8 mouse cellular contexts compared by ENCODE assay signal in genomic region chr2:118431589-118431988, GRCm38 (mm10). TPM values are rescaled to one million over a fixed set of nuclear protein-coding genes. Genes with fewer than 3 reads are reported as not detected.
DNase-seq lines count a peak whose midpoint lies in the region; ATAC-seq and TF ChIP-seq lines count a peak whose summit lies in the region.

No protein-coding gene starts in this region.

- TF ChIP-seq CTCF in ES-Bruce4 (IDR thresholded peaks at IDR 0.05; ENCODE audit: low read depth, low read length), result peak; percentile 73

- peak; percentile 43 for DNase-seq in hindbrain, embryonic 14.5 days (ENCODE audit: low spot score)
- peak; percentile 72 for DNase-seq in 3T3-L1 (ENCODE audit: low read depth, low spot score)
- DNase-seq in cerebellum, postnatal 10 days, result peak; percentile 63 to 67
- peak; percentile 20 for DNase-seq in limb, embryonic 14.5 days (ENCODE audit: low spot score)
- DNase-seq in thymus, postnatal 25 days, result peak; percentile 32
- DNase-seq in left cerebral cortex, postnatal 25 days (ENCODE audit: low spot score in 2 of 2), result no peak

- peaks cover 77% of the 10 kb centered on the region for H3K36me3 ChIP-seq in hindbrain, embryonic 14.5 days (replicated peaks; ENCODE audit: control insufficient read depth, insufficient read depth)
- peaks cover 60% of the 10 kb centered on the region for H3K36me3 ChIP-seq in hindbrain, embryonic 12.5 days
- H3K36me3 ChIP-seq in ES-Bruce4 (ENCODE audit: control insufficient read depth, insufficient read depth, low read length, poor library complexity, severe bottlenecking), result peaks cover 7% of the 10 kb centered on the region
- H3K36me3 ChIP-seq in limb, embryonic 14.5 days (ENCODE audit: control insufficient read depth, insufficient read depth, low read length), result peaks cover 91% of the 10 kb centered on the region

- no peak overlapping the region for H3K4me3 ChIP-seq in hindbrain, embryonic 14.5 days (replicated peaks; ENCODE audit: low read length)
- H3K4me3 ChIP-seq in hindbrain, embryonic 12.5 days, result no peak overlapping the region
- H3K4me3 ChIP-seq in ES-Bruce4 (ENCODE audit: low read depth, low read length), result no peak overlapping the region
- no peak overlapping the region for H3K4me3 ChIP-seq in limb, embryonic 14.5 days (replicated peaks; ENCODE audit: low read length)

- H3K9ac ChIP-seq in hindbrain, embryonic 14.5 days, result no peak overlapping the region
- H3K9ac ChIP-seq in hindbrain, embryonic 12.5 days, result no peak overlapping the region
- H3K9ac ChIP-seq in ES-Bruce4 (ENCODE audit: low read depth, poor library complexity, severe bottlenecking), result no peak overlapping the region
- H3K9ac ChIP-seq in limb, embryonic 14.5 days (ENCODE audit: low read depth, low read length, severe bottlenecking), result no peak overlapping the region

- intact Hi-C loops in left cerebral cortex, postnatal 25 days (cut with DNase I), result loop anchor here (1.0 kb wide), 1 partner anchor 168 kb away; no protein-coding TSS in a partner anchor

- no peak for TF ChIP-seq POLR2A in ES-Bruce4 (IDR thresholded peaks at IDR 0.05; ENCODE audit: insufficient read depth, low read length)
- TF ChIP-seq POLR2A in limb, embryonic 14.5 days (IDR thresholded peaks at IDR 0.05; ENCODE audit: borderline replicate concordance, extremely low read depth, insufficient read depth, insufficient read length), result no peak

- no peaks in the 10 kb centered on the region for H3K4me1 ChIP-seq in hindbrain, embryonic 14.5 days (replicated peaks; ENCODE audit: control insufficient read depth, insufficient read depth, low read length)
- no peaks in the 10 kb centered on the region for H3K4me1 ChIP-seq in hindbrain, embryonic 12.5 days
- H3K4me1 ChIP-seq in ES-Bruce4 (ENCODE audit: control insufficient read depth, insufficient read depth, low read length), result no peaks in the 10 kb centered on the region
- H3K4me1 ChIP-seq in limb, embryonic 14.5 days (ENCODE audit: control insufficient read depth, insufficient read depth, low read length), result no peaks in the 10 kb centered on the region

- ATAC-seq in hindbrain, embryonic 14.5 days (ENCODE audit: low FRiP score), result no peak
- ATAC-seq in hindbrain, embryonic 12.5 days (ENCODE audit: low FRiP score), result no peak
- ATAC-seq in limb, embryonic 14.5 days (ENCODE audit: low FRiP score, low read depth), result no peak

- no peaks in the 10 kb centered on the region for H3K9me3 ChIP-seq in hindbrain, embryonic 14.5 days (ENCODE audit: control insufficient read depth, low read length)
- H3K9me3 ChIP-seq in hindbrain, embryonic 12.5 days (replicated peaks), result no peaks in the 10 kb centered on the region
- H3K9me3 ChIP-seq in ES-Bruce4 (replicated peaks; ENCODE audit: control insufficient read depth, insufficient read depth, low read length, poor library complexity, severe bottlenecking), result no peaks in the 10 kb centered on the region
- no peaks in the 10 kb centered on the region for H3K9me3 ChIP-seq in limb, embryonic 14.5 days (ENCODE audit: control insufficient read depth, low read length)

- H3K27me3 ChIP-seq in hindbrain, embryonic 14.5 days (ENCODE audit: control insufficient read depth, insufficient read depth, low read length), result no peaks in the 10 kb centered on the region
- H3K27me3 ChIP-seq in hindbrain, embryonic 12.5 days, result no peaks in the 10 kb centered on the region
- H3K27me3 ChIP-seq in ES-Bruce4 (ENCODE audit: control insufficient read depth, insufficient read depth, low read length, poor library complexity, severe bottlenecking), result no peaks in the 10 kb centered on the region
- no peaks in the 10 kb centered on the region for H3K27me3 ChIP-seq in limb, embryonic 14.5 days (ENCODE audit: control insufficient read depth, insufficient read depth, low read length)

- TF ChIP-seq EP300 in ES-Bruce4 (IDR thresholded peaks at IDR 0.05; ENCODE audit: insufficient read depth, low read depth, low read length), result no peak

- 71% methylated on average over 5 of the region's 5 CpGs for WGBS in hindbrain, embryonic 14.5 days
- 68% methylated on average over 5 of the region's 5 CpGs for WGBS in hindbrain, embryonic 12.5 days
- WGBS in limb, embryonic 14.5 days, result 66% methylated on average over 5 of the region's 5 CpGs

- H3K27ac ChIP-seq in hindbrain, embryonic 14.5 days, result no peak overlapping the region
- no peak overlapping the region for H3K27ac ChIP-seq in hindbrain, embryonic 12.5 days
- no peak overlapping the region for H3K27ac ChIP-seq in ES-Bruce4 (ENCODE audit: insufficient read depth, low read length)
- no peak overlapping the region for H3K27ac ChIP-seq in limb, embryonic 14.5 days (replicated peaks; ENCODE audit: low read depth, low read length)

- H3K4me2 ChIP-seq in hindbrain, embryonic 14.5 days (replicated peaks), result no peak overlapping the region
- H3K4me2 ChIP-seq in hindbrain, embryonic 12.5 days (replicated peaks), result no peak overlapping the region
- H3K4me2 ChIP-seq in limb, embryonic 14.5 days (replicated peaks; ENCODE audit: low read depth, low read length, severe bottlenecking), result no peak overlapping the region

RNA-seq across cellular contexts. Expression of gene Eif2ak4, which starts 43.2 kb away (rescaled TPM):
- polyA plus RNA-seq in hindbrain, embryonic 14.5 days (2014; fragmentation: Nextera tagmentation; extraction: Ambion mirVana), result 9.1 and 9.5 TPM in 2 replicates
- polyA plus RNA-seq in hindbrain, embryonic 12.5 days (2016; fragmentation: Nextera tagmentation; extraction: Ambion mirVana), result 13.2 and 13.6 TPM in 2 replicates
- polyA plus RNA-seq in ES-Bruce4 (2011; ENCODE audit: insufficient read depth, insufficient read length, low read depth, missing spikeins), result 20.7 and 24.0 TPM in 2 replicates
- polyA plus RNA-seq in limb, embryonic 14.5 days (2012; rRNA removed), result 24.1 and 25.2 TPM in 2 replicates
- 12.1 and 12.7 TPM in 2 replicates for polyA plus RNA-seq in limb, embryonic 14.5 days (2014; fragmentation: Nextera tagmentation; extraction: Ambion mirVana)
- 10 to 100 TPM; 20.2 to 21.2 TPM for total RNA-seq in left cerebral cortex, postnatal 25 days (2021)

RNA-seq across cellular contexts. Expression of gene Srp14, which starts 47.9 kb away (rescaled TPM):
- polyA plus RNA-seq in hindbrain, embryonic 14.5 days (2014; fragmentation: Nextera tagmentation; extraction: Ambion mirVana), result 298 and 339 TPM in 2 replicates
- polyA plus RNA-seq in hindbrain, embryonic 12.5 days (2016; fragmentation: Nextera tagmentation; extraction: Ambion mirVana), result 261 and 288 TPM in 2 replicates
- 126 and 142 TPM in 2 replicates for polyA plus RNA-seq in ES-Bruce4 (2011; ENCODE audit: insufficient read depth, insufficient read length, low read depth, missing spikeins)
- polyA plus RNA-seq in limb, embryonic 14.5 days (2012; rRNA removed), result 127 and 165 TPM in 2 replicates
- 229 and 238 TPM in 2 replicates for polyA plus RNA-seq in limb, embryonic 14.5 days (2014; fragmentation: Nextera tagmentation; extraction: Ambion mirVana)
- 100 to 1,000 TPM; 153 to 154 TPM for total RNA-seq in left cerebral cortex, postnatal 25 days (2021)

RNA-seq across cellular contexts. Expression of gene Gpr176, which starts 58.4 kb away (rescaled TPM):
- polyA plus RNA-seq in hindbrain, embryonic 14.5 days (2014; fragmentation: Nextera tagmentation; extraction: Ambion mirVana), result 7.7 and 10.3 TPM in 2 replicates
- polyA plus RNA-seq in hindbrain, embryonic 12.5 days (2016; fragmentation: Nextera tagmentation; extraction: Ambion mirVana), result 1.2 and 1.5 TPM in 2 replicates
- 0.17 and 0.39 TPM in 2 replicates for polyA plus RNA-seq in ES-Bruce4 (2011; ENCODE audit: insufficient read depth, insufficient read length, low read depth, missing spikeins)
- polyA plus RNA-seq in limb, embryonic 14.5 days (2012; rRNA removed), result 0.28 and 0.29 TPM in 2 replicates
- 0.36 and 0.83 TPM in 2 replicates for polyA plus RNA-seq in limb, embryonic 14.5 days (2014; fragmentation: Nextera tagmentation; extraction: Ambion mirVana)
- 10 to 100 TPM in 1 of 2 experiments, 1 to 10 TPM in 1; 9.3 to 11.2 TPM for total RNA-seq in left cerebral cortex, postnatal 25 days (2021)

Comparison
In these comparisons a context has a peak if more than half of its experiments do, and no peak if none do; other contexts are left out.
1. DNase-seq: peak in hindbrain, embryonic 14.5 days (single experiment), 3T3-L1 (single experiment), cerebellum, postnatal 10 days (2 of 2), limb, embryonic 14.5 days (single experiment) and thymus, postnatal 25 days (single experiment); none in left cerebral cortex, postnatal 25 days (0 of 2).